Comparison of ENCODE assay signal across 22 mouse cellular contexts in the genomic region with DNA sequence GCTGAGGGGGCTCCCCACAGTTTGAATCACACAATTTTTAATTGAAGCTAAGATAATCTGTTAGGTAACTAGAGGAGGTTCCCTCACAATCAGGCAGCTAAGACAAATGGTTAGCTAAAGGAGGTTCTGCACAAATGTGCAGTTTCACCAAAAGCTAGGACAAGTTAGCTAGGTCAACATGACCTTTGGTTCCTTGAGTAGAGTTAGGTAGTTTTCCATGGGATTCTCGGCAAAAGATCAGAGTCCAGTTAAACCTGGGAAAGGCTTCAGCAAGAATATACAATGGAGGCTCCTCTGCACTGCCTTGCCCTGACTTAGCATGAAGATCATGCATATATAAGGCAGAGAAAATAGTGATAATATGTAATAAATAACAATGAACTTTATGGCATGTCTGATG.
DNase-seq lines count a peak whose midpoint lies in the region; ATAC-seq and TF ChIP-seq lines count a peak whose summit lies in the region.
"Had no signal": no experiment of that assay in that cellular context is flagged by ENCODE, and none has a peak within 500 bp of the region (broad histone marks: within the 10 kb centered on the region; RNA-seq: fewer than 3 reads in every experiment).

No protein-coding gene starts in this region.

- H3K27me3 ChIP-seq in kidney, embryonic 15.5 days, result no peaks in the 10 kb centered on the region
- H3K27me3 ChIP-seq in liver, postnatal 0 days (ENCODE audit: insufficient read depth, low read length), result no peaks in the 10 kb centered on the region
- no peaks in the 10 kb centered on the region for H3K27me3 ChIP-seq in hindbrain, embryonic 11.5 days (ENCODE audit: control insufficient read depth, insufficient read depth, low read length)
- H3K27me3 ChIP-seq: embryonic facial prominence, embryonic 13.5 days; embryonic facial prominence, embryonic 15.5 days; forebrain, embryonic 12.5 days had no signal

- WGBS in kidney, embryonic 15.5 days, result 78% methylated on average over 1 of the region's 1 CpGs
- whole genome bisulfite sequencing in liver, postnatal 0 days (ENCODE audit: insufficient replicate concordance), result 47% methylated on average over 1 of the region's 1 CpGs
- WGBS in hindbrain, embryonic 11.5 days, result 77% methylated on average over 1 of the region's 1 CpGs

- H3K4me1 ChIP-seq in kidney, embryonic 15.5 days, result no peaks in the 10 kb centered on the region
- no peaks in the 10 kb centered on the region for H3K4me1 ChIP-seq in liver, postnatal 0 days (ENCODE audit: insufficient read depth)
- no peaks in the 10 kb centered on the region for H3K4me1 ChIP-seq in hindbrain, embryonic 11.5 days (replicated peaks; ENCODE audit: control insufficient read depth, insufficient read depth, low read length)
- H3K4me1 ChIP-seq: embryonic facial prominence, embryonic 13.5 days; embryonic facial prominence, embryonic 15.5 days; forebrain, embryonic 10.5 days; forebrain, embryonic 12.5 days had no signal

- H3K9me3 ChIP-seq in kidney, embryonic 15.5 days (replicated peaks), result no peaks in the 10 kb centered on the region
- no peaks in the 10 kb centered on the region for H3K9me3 ChIP-seq in liver, postnatal 0 days (ENCODE audit: low read length)
- H3K9me3 ChIP-seq in hindbrain, embryonic 11.5 days (ENCODE audit: control insufficient read depth, low read length), result no peaks in the 10 kb centered on the region
- H3K9me3 ChIP-seq: embryonic facial prominence, embryonic 13.5 days; embryonic facial prominence, embryonic 15.5 days; forebrain, embryonic 10.5 days; forebrain, embryonic 12.5 days had no signal

- no peak overlapping the region for H3K4me2 ChIP-seq in kidney, embryonic 15.5 days
- H3K4me2 ChIP-seq in liver, postnatal 0 days (ENCODE audit: low read depth, low read length), result no peak overlapping the region
- no peak overlapping the region for H3K4me2 ChIP-seq in hindbrain, embryonic 11.5 days (replicated peaks; ENCODE audit: low read depth, low read length)
- H3K4me2 ChIP-seq: embryonic facial prominence, embryonic 13.5 days; embryonic facial prominence, embryonic 15.5 days; forebrain, embryonic 12.5 days had no signal

- ATAC-seq in kidney, embryonic 15.5 days (replicated peaks; ENCODE audit: low FRiP score), result no peak
- ATAC-seq in liver, postnatal 0 days, result peak; percentile 29; the same call in 1 of the 2 replicates
- no peak for ATAC-seq in hindbrain, embryonic 11.5 days (ENCODE audit: low FRiP score)
- ATAC-seq: forebrain, embryonic 14.5 days; forebrain, embryonic 16.5 days had no signal

- H3K4me3 ChIP-seq in kidney, embryonic 15.5 days (replicated peaks), result no peak overlapping the region
- H3K4me3 ChIP-seq in liver, postnatal 0 days (ENCODE audit: low read depth, low read length), result no peak overlapping the region
- H3K4me3 ChIP-seq in hindbrain, embryonic 11.5 days (ENCODE audit: low read depth, low read length), result no peak overlapping the region
- H3K4me3 ChIP-seq: embryonic facial prominence, embryonic 13.5 days; embryonic facial prominence, embryonic 15.5 days; erythroblast, embryonic 14.5 days; forebrain, embryonic 10.5 days; forebrain, embryonic 12.5 days had no signal

- no peak for TF ChIP-seq CTCF in liver, postnatal 0 days (IDR thresholded peaks at IDR 0.05; ENCODE audit: low read depth)

- H3K36me3 ChIP-seq in kidney, embryonic 15.5 days, result no peaks in the 10 kb centered on the region
- no peaks in the 10 kb centered on the region for H3K36me3 ChIP-seq in liver, postnatal 0 days (replicated peaks; ENCODE audit: insufficient read depth, low read length)
- H3K36me3 ChIP-seq in hindbrain, embryonic 11.5 days (ENCODE audit: control insufficient read depth, insufficient read depth, low read length), result no peaks in the 10 kb centered on the region
- H3K36me3 ChIP-seq: embryonic facial prominence, embryonic 13.5 days; embryonic facial prominence, embryonic 15.5 days; forebrain, embryonic 10.5 days; forebrain, embryonic 12.5 days had no signal

- H3K9ac ChIP-seq in kidney, embryonic 15.5 days, result no peak overlapping the region
- H3K9ac ChIP-seq in liver, postnatal 0 days (replicated peaks), result no peak overlapping the region
- H3K9ac ChIP-seq in hindbrain, embryonic 11.5 days (ENCODE audit: low read depth, low read length), result no peak overlapping the region
- H3K9ac ChIP-seq: embryonic facial prominence, embryonic 13.5 days; embryonic facial prominence, embryonic 15.5 days; forebrain, embryonic 12.5 days had no signal

- TF ChIP-seq EP300 in liver, postnatal 0 days (IDR thresholded peaks at IDR 0.05; ENCODE audit: low read depth), result no peak

- no peak overlapping the region for H3K27ac ChIP-seq in kidney, embryonic 15.5 days
- H3K27ac ChIP-seq in liver, postnatal 0 days (ENCODE audit: low read depth), result no peak overlapping the region
- no peak overlapping the region for H3K27ac ChIP-seq in hindbrain, embryonic 11.5 days (ENCODE audit: low read depth, low read length)
- H3K27ac ChIP-seq: embryonic facial prominence, embryonic 13.5 days; embryonic facial prominence, embryonic 15.5 days; forebrain, embryonic 10.5 days; forebrain, embryonic 12.5 days had no signal

- peak; percentile 1 for DNase-seq in kidney, adult 9 months
- no peak for DNase-seq in liver, postnatal 0 days
- DNase-seq in liver, result no peak
- DNase-seq in hindbrain, embryonic 11.5 days (ENCODE audit: low spot score), result no peak
- DNase-seq: adrenal gland, adult 2 months; adrenal gland, postnatal 10 days; adrenal gland, postnatal 25 days; cerebellum, adult 11 months; cerebellum, adult 18-20 months; cerebellum, adult 8-10 months; cerebellum, adult 9-11 months; cerebellum, postnatal 14 days; cerebellum, postnatal 36 days; embryo, embryonic 11 days had no signal
